Mouse (Mus musculus) midbrain, embryonic 15.5 days (tissue): Measurements from ENCODE around the gene Il34. TPM values are rescaled to one million over a fixed set of nuclear protein-coding genes. Genes with fewer than 3 reads are reported as not detected.

Experiments
- ATAC-seq: fragments of 200-750 bp; cut with Nextera tagmentation; replicated peaks from 2 replicates; pipeline ENCODE4 v1.8.0; 2017; ENCODE audit warnings: moderate TSS enrichment
- H3K27ac ChIP-seq: fragments of 300-500 bp; sonication (generic); 2 replicates; pipeline ENCODE4 v1.5.1; 2015; ENCODE audit warnings: mild to moderate bottlenecking, inconsistent platforms
- H3K27me3 ChIP-seq: fragments of 300-500 bp; sonication (generic); replicated peaks from 2 replicates; pipeline ENCODE4 v1.6.1; 2015; ENCODE audit warnings: inconsistent platforms
- H3K36me3 ChIP-seq: fragments of 300-500 bp; sonication (generic); replicated peaks from 2 replicates; pipeline ENCODE4 v1.6.1; 2015; ENCODE audit warnings: inconsistent platforms
- H3K4me1 ChIP-seq: fragments of 300-500 bp; sonication (generic); 2 replicates; pipeline ENCODE4 v1.6.1; 2015; ENCODE audit warnings: inconsistent platforms
- H3K4me2 ChIP-seq: fragments of 300-500 bp; sonication (generic); 2 replicates; pipeline ENCODE4 v1.6.1; 2015; ENCODE audit warnings: inconsistent platforms, mild to moderate bottlenecking, moderate library complexity
- H3K4me3 ChIP-seq: fragments of 300-500 bp; sonication (generic); 2 replicates; pipeline ENCODE4 v1.5.1; 2015; ENCODE audit warnings: mild to moderate bottlenecking, inconsistent platforms
- H3K9ac ChIP-seq: fragments of 300-500 bp; sonication (generic); 2 replicates; pipeline ENCODE4 v1.6.1; 2015; ENCODE audit warnings: mild to moderate bottlenecking, inconsistent platforms
- H3K9me3 ChIP-seq: fragments of 300-500 bp; sonication (generic); 2 replicates; pipeline ENCODE4 v1.6.1; 2016; ENCODE audit warnings: inconsistent platforms
- whole genome bisulfite sequencing: fragments of 180-500 bp; shearing (Covaris S2); methylation state at CpG from one replicate; pipeline ENCODE4 v1.1.7; 2015; ENCODE audit warnings: mixed read lengths; 5-methylcytosine and 5-hydroxymethylcytosine counted together
- polyA plus RNA-seq: library from polyadenylated mRNA; unstranded; fragments of >200 nt; fragmentation: Nextera tagmentation; extraction: Ambion mirVana; gene quantifications from 2 replicates; pipeline ENCODE4 v1.2.1, GENCODE M21; 2015

The Il34 gene
- polyA plus RNA-seq, 1 experiment from 2014 or later: 6.9 TPM

- WGBS: 4% methylated on average over 52 of the region's 75 CpGs
- H3K4me2 ChIP-seq: peak within 1 kb of the TSS; percentile 74
- peak; percentile 77 for ATAC-seq
- peak within 1 kb of the TSS; percentile 95 for H3K9ac ChIP-seq
- no peaks in the 10 kb centered on the region for H3K36me3 ChIP-seq
- H3K27me3 ChIP-seq: no peaks in the 10 kb centered on the region
- H3K4me1 ChIP-seq: peaks cover 69% of the 10 kb centered on the region
- H3K9me3 ChIP-seq: no peaks in the 10 kb centered on the region
- peak within 1 kb of the TSS; percentile 81 for H3K4me3 ChIP-seq
- H3K27ac ChIP-seq: peak within 1 kb of the TSS; percentile 94
Measured at GRCm38 (mm10) chr8:110720685-110721598, 84.8 kb downstream of the Il34 start, which contains the start of gene Mtss1l. Mtss1l (plus strand) TSS chr8:110721476.

DNA sequence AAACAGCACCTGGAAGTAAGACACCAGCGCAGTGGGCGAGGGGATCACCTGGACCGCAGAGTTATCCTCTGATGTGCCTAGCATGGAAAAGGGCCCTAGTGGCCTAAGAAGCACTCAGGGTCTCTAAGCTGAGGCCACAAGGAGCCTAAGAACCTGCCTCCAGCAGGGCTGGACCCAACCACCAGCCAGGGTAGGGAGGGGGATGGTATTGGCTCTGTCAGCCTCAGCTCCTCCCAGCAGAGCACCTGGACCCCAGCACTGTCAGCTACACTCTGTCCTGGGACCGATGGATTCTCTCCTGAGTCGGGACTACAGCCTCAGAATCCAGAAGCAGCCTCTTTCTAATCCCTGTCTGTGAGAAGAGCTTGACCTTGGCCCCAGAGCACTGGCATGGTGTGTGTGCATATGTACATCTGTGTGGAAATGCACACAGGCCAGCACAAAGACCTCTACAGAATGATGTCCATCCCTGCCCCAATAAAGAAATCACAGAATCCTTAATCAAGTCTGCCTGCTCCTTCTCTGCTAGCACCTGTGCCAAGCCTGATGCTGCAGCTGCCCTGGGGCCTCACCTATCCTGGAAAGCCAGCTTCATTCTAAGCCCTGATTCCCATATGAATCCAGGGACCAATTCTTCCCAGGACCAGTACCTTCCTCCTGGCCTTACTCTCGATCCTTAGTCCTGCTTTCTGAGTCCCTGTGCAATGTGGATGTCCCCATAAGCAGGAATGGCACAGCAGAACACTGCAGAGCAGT lies 85.6 kb downstream of the Il34 start:
- WGBS: 50% methylated on average over 6 of the region's 6 CpGs
- Histone ChIP-seq H3K9ac (peak overlapping the region; percentile 95), H3K4me1 (peaks cover 69% of the 10 kb centered on the region), H3K4me3 (peak overlapping the region; percentile 81), H3K27ac (peak overlapping the region; percentile 94), H3K4me2 (peak overlapping the region; percentile 74), H3K9me3 (no peaks in the 10 kb centered on the region), H3K27me3 (no peaks in the 10 kb centered on the region), H3K36me3 (no peaks in the 10 kb centered on the region)
- no peak for ATAC-seq

DNA sequence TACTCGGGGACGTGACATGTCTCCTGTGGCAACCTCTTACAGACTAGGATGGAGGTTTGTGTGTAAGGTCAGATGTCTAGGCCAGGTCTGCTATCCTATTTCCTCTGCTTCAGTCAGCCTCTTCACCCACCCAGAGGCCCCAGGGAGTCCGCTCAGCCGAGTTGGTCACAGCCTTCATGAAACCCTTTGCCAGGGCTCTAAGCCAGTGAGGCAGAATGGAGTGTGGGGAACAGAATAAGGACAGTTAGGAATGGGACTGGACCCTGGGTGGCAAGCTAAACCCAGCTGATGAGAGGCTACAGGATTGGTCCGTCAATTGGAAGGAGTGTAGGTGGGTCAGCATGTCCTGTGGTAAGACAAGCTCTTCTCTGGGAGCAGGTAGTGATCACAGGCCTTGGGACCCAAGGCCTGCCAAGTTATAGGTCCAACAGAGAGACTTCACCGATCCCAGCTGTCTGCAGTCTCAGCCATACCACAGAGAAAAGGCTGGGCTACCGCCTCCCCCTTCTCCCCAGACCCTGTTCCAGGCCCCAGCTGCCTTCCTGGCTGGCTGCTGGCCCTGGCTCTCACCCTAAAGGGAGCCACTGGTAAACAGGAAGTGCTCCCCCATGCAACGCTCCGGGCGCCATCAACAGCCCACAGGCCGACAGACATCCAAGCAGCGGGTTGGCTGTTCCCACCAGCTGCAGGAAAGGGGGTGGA lies 86.6 kb downstream of the Il34 start:
- H3K9ac ChIP-seq: no peak overlapping the region
- 50% methylated on average over 12 of the region's 12 CpGs for WGBS

GRCm38 (mm10) chr8:110718209-110718968 lies 87.3 kb downstream of the Il34 start:
- ATAC-seq: no peak
- WGBS: 89% methylated on average over 8 of the region's 8 CpGs
- H3K4me2 ChIP-seq: no peak overlapping the region
- no peak overlapping the region for H3K9ac ChIP-seq
- no peaks in the 10 kb centered on the region for H3K27me3 ChIP-seq
- H3K27ac ChIP-seq: no peak overlapping the region
- H3K9me3 ChIP-seq: no peaks in the 10 kb centered on the region
- no peak overlapping the region for H3K4me3 ChIP-seq
- H3K4me1 ChIP-seq: peaks cover 60% of the 10 kb centered on the region
- no peaks in the 10 kb centered on the region for H3K36me3 ChIP-seq

More for the DNA sequence above, 86.6 kb downstream of the Il34 start:
- no peaks in the 10 kb centered on the region for H3K27me3 ChIP-seq
- no peak overlapping the region for H3K4me2 ChIP-seq
- 0 out of 2 replicates have a peak overlapping the region, but pooled peaks have one; percentile 9 for H3K27ac ChIP-seq
- peaks cover 68% of the 10 kb centered on the region for H3K4me1 ChIP-seq
- H3K9me3 ChIP-seq: no peaks in the 10 kb centered on the region
- H3K36me3 ChIP-seq: no peaks in the 10 kb centered on the region
- no peak overlapping the region for H3K4me3 ChIP-seq
- no peak for ATAC-seq

DNA sequence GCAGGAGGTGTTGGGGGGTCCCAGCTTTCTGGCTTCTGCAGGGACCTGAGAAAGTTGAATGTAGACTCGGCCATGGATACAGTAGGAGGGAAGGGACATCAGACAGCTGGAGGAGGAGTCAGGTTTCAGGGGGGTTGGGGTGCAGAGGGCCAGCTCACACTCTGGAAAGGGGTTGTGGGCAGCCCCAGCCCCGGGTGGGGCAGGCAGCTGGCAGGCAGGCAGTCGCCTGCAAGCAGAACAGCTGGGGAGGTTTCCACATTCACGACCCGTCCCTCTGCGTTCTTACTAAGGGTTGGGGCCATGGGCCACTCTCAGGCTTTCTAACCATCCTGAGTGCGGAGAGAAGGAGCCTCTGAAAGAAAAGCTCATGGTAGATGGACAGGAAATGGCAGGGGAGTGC lies 88.6 kb downstream of the Il34 start:
- Histone ChIP-seq H3K27ac (0 out of 2 replicates have a peak overlapping the region, but pooled peaks have one; percentile 22), H3K27me3 (no peaks in the 10 kb centered on the region), H3K9me3 (no peaks in the 10 kb centered on the region), H3K9ac (no peak overlapping the region), H3K36me3 (no peaks in the 10 kb centered on the region), H3K4me2 (no peak overlapping the region), H3K4me3 (no peak overlapping the region), H3K4me1 (peaks cover 49% of the 10 kb centered on the region)
- 78% methylated on average over 7 of the region's 7 CpGs for WGBS
- ATAC-seq: no peak

- H3K9ac ChIP-seq: no peak overlapping the region
- H3K27ac ChIP-seq: peak overlapping the region; percentile 70
- H3K4me2 ChIP-seq: no peak overlapping the region
- H3K9me3 ChIP-seq: no peaks in the 10 kb centered on the region
- no peaks in the 10 kb centered on the region; the same call in 1 of the 2 replicates for H3K36me3 ChIP-seq
- ATAC-seq: peak; percentile 45; the same call in 1 of the 2 replicates
- peaks cover 49% of the 10 kb centered on the region for H3K4me1 ChIP-seq
- 26% methylated on average over 4 of the region's 4 CpGs for WGBS
- no peak overlapping the region for H3K4me3 ChIP-seq
- no peaks in the 10 kb centered on the region for H3K27me3 ChIP-seq
Measured at GRCm38 (mm10) chr8:110716075-110716474, 89.6 kb downstream of the Il34 start.

DNA sequence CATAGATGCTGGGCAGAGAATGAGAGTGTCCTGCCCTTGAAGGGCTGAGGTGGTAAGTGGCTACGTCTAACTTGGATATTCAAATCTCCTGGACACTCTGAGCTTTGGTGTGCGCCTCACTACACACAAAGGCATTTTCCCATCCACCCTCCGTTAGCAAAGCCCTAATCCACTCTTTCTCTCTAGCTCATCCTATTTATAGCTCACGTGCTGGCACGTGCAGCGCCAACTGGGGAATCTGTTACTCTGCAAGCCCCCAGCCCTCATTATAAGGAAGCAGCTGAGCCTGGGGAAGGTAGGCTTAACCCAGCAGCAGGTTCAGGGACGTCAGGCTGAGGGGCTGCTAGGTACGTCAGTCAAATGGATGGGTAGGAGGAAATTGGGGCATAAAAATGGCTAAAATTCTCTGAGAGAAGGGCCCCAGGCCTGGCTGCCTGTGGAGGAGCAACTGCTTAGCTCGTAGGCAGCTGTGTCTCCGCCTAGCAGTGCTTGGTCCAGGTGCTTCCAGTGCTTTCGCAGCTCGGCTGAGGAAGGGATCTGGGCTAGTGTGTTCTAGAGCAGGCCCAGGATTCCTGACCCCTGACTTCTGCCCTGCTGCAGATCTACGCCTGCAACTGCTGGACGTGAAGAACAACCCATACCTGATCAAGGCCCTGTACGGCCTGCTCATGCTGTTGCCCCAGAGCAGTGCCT lies 90.8 kb downstream of the Il34 start:
- peaks cover 5% of the 10 kb centered on the region; the same call in 1 of the 2 replicates for H3K36me3 ChIP-seq
- H3K27ac ChIP-seq: peak overlapping the region; percentile 70
- no peaks in the 10 kb centered on the region for H3K9me3 ChIP-seq
- H3K4me3 ChIP-seq: no peak overlapping the region
- no peak overlapping the region for H3K4me2 ChIP-seq
- peaks cover 40% of the 10 kb centered on the region for H3K4me1 ChIP-seq
- H3K27me3 ChIP-seq: no peaks in the 10 kb centered on the region
- ATAC-seq: no peak
- 58% methylated on average over 15 of the region's 15 CpGs for WGBS
- H3K9ac ChIP-seq: no peak overlapping the region

GRCm38 (mm10) chr8:110713073-110713472 lies 92.7 kb downstream of the Il34 start:
- Histone ChIP-seq H3K4me2 (no peak overlapping the region), H3K36me3 (peaks cover 5% of the 10 kb centered on the region; the same call in 1 of the 2 replicates), H3K9me3 (no peaks in the 10 kb centered on the region), H3K27ac (no peak overlapping the region), H3K9ac (no peak overlapping the region), H3K4me1 (peaks cover 27% of the 10 kb centered on the region), H3K4me3 (no peak overlapping the region), H3K27me3 (no peaks in the 10 kb centered on the region)
- 95% methylated on average over 7 of the region's 7 CpGs for WGBS
- no peak for ATAC-seq

DNA sequence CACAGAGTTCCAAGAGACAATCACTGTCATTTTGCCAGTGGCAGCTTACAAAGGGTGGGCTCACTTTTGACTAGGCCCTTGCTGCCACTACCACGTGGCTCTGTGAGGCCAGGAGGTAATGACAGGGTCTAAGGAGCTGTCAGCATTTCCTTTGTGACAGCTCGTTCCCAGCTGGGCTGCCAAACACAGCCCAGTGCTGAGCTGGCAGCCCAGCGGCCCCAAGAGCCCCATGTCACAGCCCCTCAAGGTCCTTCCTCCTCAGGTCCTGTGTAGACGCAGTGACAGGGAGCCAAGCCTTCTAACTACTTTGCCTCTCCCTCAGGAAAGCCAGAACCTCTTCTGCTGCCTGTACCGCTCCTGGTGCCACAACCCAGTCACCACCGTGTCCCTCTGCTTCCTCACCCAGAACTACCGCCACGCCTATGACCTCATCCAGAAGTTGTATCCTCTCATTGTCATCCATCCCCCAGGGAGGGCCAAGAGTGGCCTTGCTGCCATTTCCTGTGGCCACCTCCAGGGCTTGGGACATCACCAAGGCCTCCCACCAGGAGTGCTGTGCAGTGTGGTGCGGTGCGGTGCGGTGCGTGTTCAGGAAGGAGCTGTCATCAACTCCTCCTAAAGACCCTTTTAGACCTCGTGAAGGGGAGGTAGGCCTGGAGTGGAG lies 94.3 kb downstream of the Il34 start:
- Histone ChIP-seq H3K4me3 (no peak overlapping the region), H3K36me3 (peaks cover 5% of the 10 kb centered on the region; the same call in 1 of the 2 replicates), H3K9ac (no peak overlapping the region), H3K4me1 (peaks cover 22% of the 10 kb centered on the region), H3K27ac (no peak overlapping the region), H3K9me3 (no peaks in the 10 kb centered on the region), H3K4me2 (no peak overlapping the region), H3K27me3 (no peaks in the 10 kb centered on the region)
- WGBS: 81% methylated on average over 13 of the region's 13 CpGs
- ATAC-seq: no peak

- no peak overlapping the region for H3K4me3 ChIP-seq
- WGBS: 77% methylated on average over 3 of the region's 3 CpGs
- peaks cover 14% of the 10 kb centered on the region for H3K4me1 ChIP-seq
- ATAC-seq: no peak
- no peak overlapping the region for H3K9ac ChIP-seq
- no peak overlapping the region for H3K4me2 ChIP-seq
- no peaks in the 10 kb centered on the region for H3K27me3 ChIP-seq
- no peaks in the 10 kb centered on the region for H3K9me3 ChIP-seq
- peaks cover 5% of the 10 kb centered on the region; the same call in 1 of the 2 replicates for H3K36me3 ChIP-seq
- no peak overlapping the region for H3K27ac ChIP-seq
Measured at GRCm38 (mm10) chr8:110710593-110710992, 95.1 kb downstream of the Il34 start.
